ENCODE assay signal across 9 mouse cellular contexts in the genomic region with DNA sequence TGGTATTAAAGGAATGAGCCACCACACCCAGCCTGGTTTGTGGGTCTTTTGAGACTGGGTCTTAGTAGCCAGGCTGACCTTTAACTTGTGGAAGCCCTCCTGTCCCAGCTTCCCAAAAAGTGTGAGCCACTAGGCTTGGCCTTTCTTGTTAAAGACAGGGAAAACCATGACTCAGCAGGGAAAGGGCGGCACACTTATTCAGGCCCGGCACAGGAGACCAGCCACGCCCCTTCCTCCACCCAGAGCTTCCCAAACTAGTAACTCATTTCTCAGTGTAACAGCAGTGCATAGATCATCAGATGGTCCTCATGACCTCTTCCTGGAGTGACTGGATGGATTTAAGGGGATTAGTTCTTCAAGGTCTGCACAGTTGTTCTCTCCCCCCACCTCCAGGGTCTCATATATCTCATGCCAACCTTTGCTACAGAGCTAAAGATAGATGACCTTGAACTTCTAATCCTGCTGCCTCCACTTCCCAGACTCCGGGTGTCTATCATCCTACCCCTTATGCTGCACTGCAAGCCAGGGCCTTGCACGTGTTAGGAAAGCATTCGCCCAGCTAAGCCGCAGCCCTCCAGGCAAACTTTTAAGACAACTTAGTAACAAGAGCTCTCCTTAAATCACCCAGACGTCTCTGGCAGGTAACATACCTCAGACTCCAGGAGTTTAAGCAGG. TPM values are rescaled to one million over a fixed set of nuclear protein-coding genes. Genes with fewer than 3 reads are reported as not detected.
DNase-seq lines count a peak whose midpoint lies in the region; ATAC-seq and TF ChIP-seq lines count a peak whose summit lies in the region.
"Had no signal": no experiment of that assay in that cellular context is flagged by ENCODE, and none has a peak within 500 bp of the region (broad histone marks: within the 10 kb centered on the region; RNA-seq: fewer than 3 reads in every experiment).

No protein-coding gene starts in this region.

- 0 out of 2 replicates have a peak overlapping the region, but pooled peaks have one; percentile 2 for H3K4me3 ChIP-seq in heart, embryonic 10.5 days
- H3K4me3 ChIP-seq in heart, postnatal 0 days (ENCODE audit: low read depth, low read length) = no peak overlapping the region
- 0 out of 2 replicates have a peak overlapping the region, but pooled peaks have one; percentile 0 for H3K4me3 ChIP-seq in liver, embryonic 15.5 days (replicated peaks)
- no peak overlapping the region for H3K4me3 ChIP-seq in midbrain, embryonic 15.5 days

- no peak overlapping the region for H3K4me2 ChIP-seq in heart, postnatal 0 days (ENCODE audit: low read depth, low read length)
- peak overlapping the region; percentile 75 for H3K4me2 ChIP-seq in liver, embryonic 15.5 days
- no peak overlapping the region for H3K4me2 ChIP-seq in midbrain, embryonic 15.5 days

- no peaks in the 10 kb centered on the region for H3K9me3 ChIP-seq in heart, embryonic 10.5 days
- no peaks in the 10 kb centered on the region for H3K9me3 ChIP-seq in heart, postnatal 0 days (replicated peaks; ENCODE audit: control insufficient read depth, low read length)
- H3K9me3 ChIP-seq in liver, embryonic 15.5 days (replicated peaks) = no peaks in the 10 kb centered on the region
- H3K9me3 ChIP-seq in midbrain, embryonic 15.5 days = no peaks in the 10 kb centered on the region
- H3K9me3 ChIP-seq: neural tube, embryonic 13.5 days had no signal

- intact Hi-C loops in heart, postnatal 36 days (cut with DNase I) = no loop called here
- intact Hi-C loops in left cerebral cortex, postnatal 25 days (cut with DNase I) = no loop called here

- peak overlapping the region; percentile 81 for H3K27ac ChIP-seq in heart, embryonic 10.5 days
- H3K27ac ChIP-seq in heart, postnatal 0 days (ENCODE audit: low read depth) = peak overlapping the region; percentile 97
- H3K27ac ChIP-seq in liver, embryonic 15.5 days (replicated peaks) = peak overlapping the region; percentile 57; the same call in 1 of the 2 replicates
- no peak overlapping the region for H3K27ac ChIP-seq in midbrain, embryonic 15.5 days
- H3K27ac ChIP-seq: neural tube, embryonic 13.5 days had no signal

- H3K36me3 ChIP-seq in heart, embryonic 10.5 days = peaks cover 20% of the 10 kb centered on the region; the same call in 1 of the 2 replicates
- 0 out of 2 replicates have a peak, but pooled peaks cover 14% of the 10 kb centered on the region for H3K36me3 ChIP-seq in heart, postnatal 0 days (replicated peaks; ENCODE audit: control insufficient read depth, insufficient read depth, low read length)
- H3K36me3 ChIP-seq in liver, embryonic 15.5 days (replicated peaks) = no peaks in the 10 kb centered on the region
- peaks cover 26% of the 10 kb centered on the region for H3K36me3 ChIP-seq in midbrain, embryonic 15.5 days (replicated peaks)

- TF ChIP-seq CTCF in heart, postnatal 0 days (IDR thresholded peaks at IDR 0.05; ENCODE audit: low read depth) = no peak

- no peak for ATAC-seq in heart, postnatal 0 days (ENCODE audit: insufficient read depth, low read depth)
- peak; percentile 24; the same call in 1 of the 2 replicates for ATAC-seq in liver, embryonic 15.5 days (ENCODE audit: insufficient read depth)
- ATAC-seq in midbrain, embryonic 15.5 days (replicated peaks) = no peak

- 0 out of 2 replicates have a peak overlapping the region, but pooled peaks have one; percentile 21 for H3K9ac ChIP-seq in heart, postnatal 0 days (replicated peaks; ENCODE audit: low read depth, low read length)
- peak overlapping the region; percentile 16; the same call in 1 of the 2 replicates for H3K9ac ChIP-seq in liver, embryonic 15.5 days
- H3K9ac ChIP-seq in midbrain, embryonic 15.5 days = no peak overlapping the region

- peaks cover 41% of the 10 kb centered on the region for H3K4me1 ChIP-seq in heart, embryonic 10.5 days
- peaks cover 37% of the 10 kb centered on the region for H3K4me1 ChIP-seq in heart, postnatal 0 days (ENCODE audit: control insufficient read depth, insufficient read depth)
- H3K4me1 ChIP-seq in liver, embryonic 15.5 days (replicated peaks) = peaks cover 40% of the 10 kb centered on the region
- H3K4me1 ChIP-seq in midbrain, embryonic 15.5 days = peaks cover 25% of the 10 kb centered on the region

- peaks cover 7% of the 10 kb centered on the region for H3K27me3 ChIP-seq in heart, embryonic 10.5 days (ENCODE audit: insufficient read depth, poor library complexity, severe bottlenecking)
- no peaks in the 10 kb centered on the region; the same call in 1 of the 2 replicates for H3K27me3 ChIP-seq in heart, postnatal 0 days (ENCODE audit: control insufficient read depth, insufficient read depth, low read length)
- H3K27me3 ChIP-seq in liver, embryonic 15.5 days = no peaks in the 10 kb centered on the region
- H3K27me3 ChIP-seq in midbrain, embryonic 15.5 days (replicated peaks) = no peaks in the 10 kb centered on the region
- H3K27me3 ChIP-seq: neural tube, embryonic 13.5 days had no signal

- DNase-seq in heart, embryonic 10.5 days (ENCODE audit: low spot score) = no peak
- DNase-seq in heart, postnatal 36 days = no peak
- peak; percentile 46 to 57 for DNase-seq in adrenal gland, adult 18-20 months (ENCODE audit: low spot score in 2 of 2)
- no peak for DNase-seq in heart, postnatal 0 days (ENCODE audit: low spot score)
- DNase-seq in left cerebral cortex, postnatal 25 days (ENCODE audit: low spot score in 2 of 2) = no peak
- DNase-seq in frontal cortex, postnatal 14 days (ENCODE audit: low spot score in 2 of 2) = no peak

- WGBS in heart, embryonic 10.5 days = 34% methylated on average over 8 of the region's 8 CpGs
- WGBS in heart, postnatal 0 days = 30% methylated on average over 8 of the region's 8 CpGs
- 44% methylated on average over 8 of the region's 8 CpGs for WGBS in liver, embryonic 15.5 days (ENCODE audit: insufficient replicate concordance)
- WGBS in midbrain, embryonic 15.5 days = 53% methylated on average over 8 of the region's 8 CpGs

- no peak for TF ChIP-seq EP300 in heart, postnatal 0 days (IDR thresholded peaks at IDR 0.05; ENCODE audit: low read depth)

RNA-seq across cellular contexts. Expression of gene Tmem44, which starts 38.1 kb away (rescaled TPM):
- polyA plus RNA-seq in heart, embryonic 10.5 days (2016; fragmentation: Nextera tagmentation; extraction: Ambion mirVana) = 16.1 and 23.1 TPM in 2 replicates
- total RNA-seq in heart, postnatal 36 days (2021) = 1 to 10 TPM; 5.1 to 8.5 TPM
- total RNA-seq in adrenal gland, adult 18-20 months (2021) = 1 to 10 TPM; 3.7 to 4.2 TPM
- total RNA-seq in heart, postnatal 0 days (2014; rRNA removed; ENCODE audit: low replicate concordance) = 31.1 and 33.5 TPM in 2 replicates
- polyA plus RNA-seq in heart, postnatal 0 days (2015; fragmentation: Nextera tagmentation; extraction: Ambion mirVana) = 11.8 and 14.6 TPM in 2 replicates
- polyA plus RNA-seq in liver, embryonic 15.5 days (2015; fragmentation: Nextera tagmentation; extraction: Ambion mirVana) = 0.90 and 0.92 TPM in 2 replicates
- 10 to 100 TPM; 66.5 to 73.7 TPM for total RNA-seq in left cerebral cortex, postnatal 25 days (2021)
- polyA plus RNA-seq in midbrain, embryonic 15.5 days (2015; fragmentation: Nextera tagmentation; extraction: Ambion mirVana) = 88.4 and 96.0 TPM in 2 replicates

Comparison
In these comparisons a context has a peak if more than half of its experiments do, and no peak if none do; other contexts are left out.
1. H3K4me3 ChIP-seq: peak in heart, embryonic 10.5 days (single experiment) and liver, embryonic 15.5 days (single experiment); none in heart, postnatal 0 days (single experiment) and midbrain, embryonic 15.5 days (single experiment).
2. DNase-seq: peak in adrenal gland, adult 18-20 months (2 of 2); none in heart, embryonic 10.5 days (single experiment), heart, postnatal 36 days (0 of 2), heart, postnatal 0 days (single experiment), left cerebral cortex, postnatal 25 days (0 of 2) and frontal cortex, postnatal 14 days (0 of 2).